Mouse (Mus musculus) liver, embryonic 14.5 days (tissue): ENCODE results near the gene Zfp746. TPM values are rescaled to one million over a fixed set of nuclear protein-coding genes. Genes with fewer than 3 reads are reported as not detected.

Source experiments
- ATAC-seq: fragments of 200-750 bp; cut with Nextera tagmentation; 2 replicates; pipeline ENCODE4 v1.8.0; 2017; ENCODE audit warnings: moderate number of reproducible peaks, mild to moderate bottlenecking, moderate library complexity; ENCODE audit not compliant: insufficient read depth
- DNase-seq, 3 experiments: peaks; one replicate each; pipeline ENCODE4 v3.0.0-alpha.2; 2012 to 2013; ENCODE audit warnings: low read depth in 3 of 3, low spot score in 3 of 3
- H3K27ac ChIP-seq: fragments of 300-500 bp; sonication (generic); 2 replicates; pipeline ENCODE4 v1.5.1; 2014; ENCODE audit warnings: moderate library complexity, mild to moderate bottlenecking, control low read depth, inconsistent platforms
- H3K27me3 ChIP-seq: fragments of 300-500 bp; sonication (generic); 2 replicates; pipeline ENCODE4 v1.6.1; 2014; ENCODE audit warnings: mild to moderate bottlenecking, low read length, moderate library complexity; ENCODE audit not compliant: control insufficient read depth, insufficient read depth
- H3K36me3 ChIP-seq: fragments of 300-500 bp; sonication (generic); replicated peaks from 2 replicates; pipeline ENCODE4 v1.6.1; 2014; ENCODE audit warnings: low read depth; ENCODE audit not compliant: control insufficient read depth, insufficient read depth
- H3K4me1 ChIP-seq, 2 experiments: fragments of 200-500 bp in 1 of 2; fragments of 300-500 bp in 1 of 2; sonication (generic) in 1 of 2; replicated peaks; 2 replicates each; pipeline ENCODE4 v1.6.1; 2012 to 2014; ENCODE audit warnings: antibody characterized with exemption in 1 of 2, inconsistent platforms in 1 of 2, low read length in 1 of 2; ENCODE audit not compliant: control insufficient read depth in 2 of 2, insufficient read depth in 2 of 2
- H3K4me2 ChIP-seq: fragments of 300-500 bp; sonication (generic); 2 replicates; pipeline ENCODE4 v1.6.1; 2014; ENCODE audit warnings: low read depth, mild to moderate bottlenecking, control low read depth, moderate library complexity
- H3K4me3 ChIP-seq, 2 experiments: fragments of 200-500 bp in 1 of 2; fragments of 300-500 bp in 1 of 2; sonication (generic) in 1 of 2; 2 replicates each; pipeline ENCODE4 v1.5.1; 2012 to 2014; ENCODE audit warnings: low read depth in 2 of 2, low read length in 2 of 2, mild to moderate bottlenecking in 2 of 2, control low read depth in 1 of 2, inconsistent platforms in 1 of 2, moderate library complexity in 1 of 2; ENCODE audit not compliant: insufficient read depth in 1 of 2
- H3K9ac ChIP-seq: fragments of 300-500 bp; sonication (generic); replicated peaks from 2 replicates; pipeline ENCODE4 v1.6.1; 2014; ENCODE audit warnings: mild to moderate bottlenecking, control low read depth, moderate library complexity
- H3K9me3 ChIP-seq: fragments of 300-500 bp; sonication (generic); 2 replicates; pipeline ENCODE4 v1.6.1; 2016; ENCODE audit warnings: low read length, mixed read lengths; ENCODE audit not compliant: control insufficient read depth
- CTCF ChIP-seq: IDR thresholded peaks from 2 replicates; pipeline ENCODE4 v1.5.1; 2016; ENCODE audit warnings: antibody characterized with exemption, low read depth, control low read depth
- EP300 ChIP-seq: IDR thresholded peaks from 2 replicates; pipeline ENCODE4 v1.6.1; 2016; ENCODE audit warnings: antibody characterized with exemption, low read depth
- WGBS: fragments of 180-500 bp; shearing (Covaris S2); extraction: QIAGEN DNeasy Blood & Tissue Kit; methylation state at CpG from one replicate; pipeline ENCODE4 v1.1.7; 2014; ENCODE audit not compliant: insufficient replicate concordance; 5-methylcytosine and 5-hydroxymethylcytosine counted together
- microRNA-seq: library from miRNA; unstranded; fragments of <30 nt; microRNA quantifications from one replicate; pipeline ENCODE4, GENCODE M21; 2016
- polyA plus RNA-seq, 2 experiments: library from polyadenylated mRNA; depleted of rRNA in 1 of 2; stranded (reverse) in 1 of 2; unstranded in 1 of 2; fragments of >200 nt; fragmentation: Nextera tagmentation in 1 of 2; extraction: Ambion mirVana in 1 of 2; gene quantifications; 2 replicates each; pipeline versions ENCODE4 v1.2.1 to v1.2.3; 2012 to 2014

The Zfp746 gene
- polyA plus RNA-seq, 2 experiments, result 4.0 to 5.2 TPM

DNA sequence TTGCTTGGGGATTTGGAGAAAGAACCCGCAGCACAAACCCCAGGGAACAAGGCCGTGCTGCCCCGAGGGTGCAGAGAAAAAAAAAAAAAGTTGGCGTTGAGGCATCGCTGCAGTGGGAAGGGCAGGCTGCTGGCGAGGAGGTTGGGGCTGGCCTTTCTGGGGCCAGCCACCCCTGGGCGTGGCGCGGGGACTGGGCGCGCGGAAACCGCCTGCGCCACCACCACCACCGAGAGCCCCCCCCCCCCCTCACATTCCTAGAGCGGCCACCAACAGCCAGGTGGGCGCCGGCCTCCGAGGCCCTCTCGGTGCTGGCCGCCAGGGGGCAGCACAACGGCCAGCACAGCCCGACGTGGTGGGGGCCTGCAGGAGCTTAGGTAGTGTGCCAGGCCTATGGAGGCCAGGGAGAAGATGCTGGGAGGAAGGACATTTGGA is 70.3 kb downstream of the Zfp746 start:
- no peak for TF ChIP-seq EP300
- peak; percentile 89 for TF ChIP-seq CTCF
- Histone ChIP-seq H3K27ac (no peak overlapping the region), H3K27me3 (no peaks in the 10 kb centered on the region), H3K9me3 (no peaks in the 10 kb centered on the region), H3K4me3 (peak overlapping the region; percentile 15 to 39), H3K9ac (no peak overlapping the region), H3K4me1 (peaks cover 0 to 5% of the 10 kb centered on the region in 2 experiments; a peak in 1 of 4 replicates), H3K36me3 (no peaks in the 10 kb centered on the region), H3K4me2 (peak overlapping the region; percentile 57)
- ATAC-seq (peak; percentile 84), DNase-seq (peak; percentile 35 to 53 (median 43))
- under 1% methylated on average over 23 of the region's 24 CpGs for WGBS

Small RNAs within 50 kb of the gene (microRNA-seq; reads per million reads assigned to microRNA genes)
- not detected for gene Gm24563

Other genes starting within 250 kb of the Zfp746 start
- gene Zfp282, start 209.4 kb downstream of the Zfp746 start, polyA plus RNA-seq (2012; rRNA removed), result 2.1 and 2.4 TPM in 2 replicates
- 2.1 and 2.3 TPM in 2 replicates for gene Zfp282, start 209.4 kb downstream of the Zfp746 start, polyA plus RNA-seq (2014; fragmentation: Nextera tagmentation; extraction: Ambion mirVana)
- gene Zfp212, start 166.1 kb downstream of the Zfp746 start, polyA plus RNA-seq (2012; rRNA removed), result 4.5 and 4.7 TPM in 2 replicates
- 3.0 and 4.2 TPM in 2 replicates for gene Zfp212, start 166.1 kb downstream of the Zfp746 start, polyA plus RNA-seq (2014; fragmentation: Nextera tagmentation; extraction: Ambion mirVana)
- 4.0 and 4.3 TPM in 2 replicates for gene Zfp956, start 133.2 kb downstream of the Zfp746 start, polyA plus RNA-seq (2012; rRNA removed)
- gene Zfp956, start 133.2 kb downstream of the Zfp746 start, polyA plus RNA-seq (2014; fragmentation: Nextera tagmentation; extraction: Ambion mirVana), result 2.1 and 2.5 TPM in 2 replicates
- gene Zfp777, start 37.7 kb downstream of the Zfp746 start, polyA plus RNA-seq (2012; rRNA removed), result 3.3 and 3.6 TPM in 2 replicates
- gene Zfp777, start 37.7 kb downstream of the Zfp746 start, polyA plus RNA-seq (2014; fragmentation: Nextera tagmentation; extraction: Ambion mirVana), result 1.5 and 1.6 TPM in 2 replicates